Mouse (Mus musculus): ENCODE results near the gene Slc25a51.

Slc25a51 gene

GRCm38 (mm10) chr4:45411181-45411790, 2.7 kb upstream of the Slc25a51 start:
- 0 out of 2 replicates have a peak, but pooled peaks cover 12% of the 10 kb centered on the region for H3K27me3 ChIP-seq (ENCODE audit: insufficient read depth, low read length)
- no peaks in the 10 kb centered on the region for H3K36me3 ChIP-seq (ENCODE audit: insufficient read depth, low read length)
- TF ChIP-seq NANOG (IDR thresholded peaks at IDR 0.05; ENCODE audit: borderline replicate concordance, low read length) (no peak), POU5F1 (IDR thresholded peaks at IDR 0.05; ENCODE audit: borderline replicate concordance, low read length) (no peak), CTCF (conservative IDR thresholded peaks at IDR 0.05; ENCODE audit: low read length) (no peak)
- H3K4me3 ChIP-seq (replicated peaks; ENCODE audit: low read length): no peak overlapping the region
- H3K4me1 ChIP-seq (replicated peaks; ENCODE audit: low read depth, low read length): peaks cover 55% of the 10 kb centered on the region
- no peaks in the 10 kb centered on the region for H3K9me3 ChIP-seq (ENCODE audit: low read length)

- Histone ChIP-seq H3K27me3 (ENCODE audit: insufficient read depth, low read length) (0 out of 2 replicates have a peak, but pooled peaks cover 12% of the 10 kb centered on the region), H3K9me3 (ENCODE audit: low read length) (no peaks in the 10 kb centered on the region), H3K4me3 (replicated peaks; ENCODE audit: low read length) (peak overlapping the region; percentile 97), H3K36me3 (ENCODE audit: insufficient read depth, low read length) (peaks cover 10% of the 10 kb centered on the region), H3K4me1 (replicated peaks; ENCODE audit: low read depth, low read length) (peaks cover 52% of the 10 kb centered on the region)
- TF ChIP-seq CTCF (conservative IDR thresholded peaks at IDR 0.05; ENCODE audit: low read length) (no peak), POU5F1 (IDR thresholded peaks at IDR 0.05; ENCODE audit: borderline replicate concordance, low read length) (no peak), NANOG (IDR thresholded peaks at IDR 0.05; ENCODE audit: borderline replicate concordance, low read length) (no peak)
Measured at GRCm38 (mm10) chr4:45409270-45409669, 704 bp upstream of the Slc25a51 start.

GRCm38 (mm10) chr4:45407703-45408334, 747 bp downstream of the Slc25a51 start:
- Histone ChIP-seq H3K36me3 (ENCODE audit: insufficient read depth, low read length) (peaks cover 24% of the 10 kb centered on the region), H3K27me3 (ENCODE audit: insufficient read depth, low read length) (0 out of 2 replicates have a peak, but pooled peaks cover 8% of the 10 kb centered on the region), H3K4me3 (replicated peaks; ENCODE audit: low read length) (peak overlapping the region; percentile 97), H3K4me1 (replicated peaks; ENCODE audit: low read depth, low read length) (peaks cover 51% of the 10 kb centered on the region), H3K9me3 (ENCODE audit: low read length) (no peaks in the 10 kb centered on the region)
- TF ChIP-seq CTCF (conservative IDR thresholded peaks at IDR 0.05; ENCODE audit: low read length) (no peak), POU5F1 (IDR thresholded peaks at IDR 0.05; ENCODE audit: borderline replicate concordance, low read length) (no peak), NANOG (IDR thresholded peaks at IDR 0.05; ENCODE audit: borderline replicate concordance, low read length) (no peak)

- H3K36me3 ChIP-seq (ENCODE audit: insufficient read depth, low read length): peaks cover 30% of the 10 kb centered on the region
- no peaks in the 10 kb centered on the region for H3K9me3 ChIP-seq (ENCODE audit: low read length)
- H3K4me1 ChIP-seq (replicated peaks; ENCODE audit: low read depth, low read length): peaks cover 45% of the 10 kb centered on the region
- H3K27me3 ChIP-seq (ENCODE audit: insufficient read depth, low read length): 0 out of 2 replicates have a peak, but pooled peaks cover 8% of the 10 kb centered on the region
- TF ChIP-seq POU5F1 (IDR thresholded peaks at IDR 0.05; ENCODE audit: borderline replicate concordance, low read length): no peak
- TF ChIP-seq CTCF (conservative IDR thresholded peaks at IDR 0.05; ENCODE audit: low read length): no peak
- no peak for TF ChIP-seq NANOG (IDR thresholded peaks at IDR 0.05; ENCODE audit: borderline replicate concordance, low read length)
- H3K4me3 ChIP-seq (replicated peaks; ENCODE audit: low read length): peak overlapping the region; percentile 97
Measured at GRCm38 (mm10) chr4:45407001-45407702, 1.4 kb downstream of the Slc25a51 start.

GRCm38 (mm10) chr4:45406397-45406796, 2.2 kb downstream of the Slc25a51 start:
- Histone ChIP-seq H3K4me1 (replicated peaks; ENCODE audit: low read depth, low read length) (peaks cover 38% of the 10 kb centered on the region), H3K9me3 (ENCODE audit: low read length) (no peaks in the 10 kb centered on the region), H3K27me3 (ENCODE audit: insufficient read depth, low read length) (0 out of 2 replicates have a peak, but pooled peaks cover 3% of the 10 kb centered on the region), H3K36me3 (ENCODE audit: insufficient read depth, low read length) (peaks cover 36% of the 10 kb centered on the region), H3K4me3 (replicated peaks; ENCODE audit: low read length) (no peak overlapping the region)
- TF ChIP-seq POU5F1 (IDR thresholded peaks at IDR 0.05; ENCODE audit: borderline replicate concordance, low read length): no peak
- no peak for TF ChIP-seq CTCF (conservative IDR thresholded peaks at IDR 0.05; ENCODE audit: low read length)
- no peak for TF ChIP-seq NANOG (IDR thresholded peaks at IDR 0.05; ENCODE audit: borderline replicate concordance, low read length)

GRCm38 (mm10) chr4:45405315-45405714, 3.3 kb downstream of the Slc25a51 start:
- Histone ChIP-seq H3K36me3 (ENCODE audit: insufficient read depth, low read length) (peaks cover 42% of the 10 kb centered on the region), H3K9me3 (ENCODE audit: low read length) (no peaks in the 10 kb centered on the region), H3K27me3 (ENCODE audit: insufficient read depth, low read length) (no peaks in the 10 kb centered on the region), H3K4me3 (replicated peaks; ENCODE audit: low read length) (no peak overlapping the region), H3K4me1 (replicated peaks; ENCODE audit: low read depth, low read length) (peaks cover 38% of the 10 kb centered on the region)
- TF ChIP-seq NANOG (IDR thresholded peaks at IDR 0.05; ENCODE audit: borderline replicate concordance, low read length): no peak
- no peak for TF ChIP-seq CTCF (conservative IDR thresholded peaks at IDR 0.05; ENCODE audit: low read length)
- TF ChIP-seq POU5F1 (IDR thresholded peaks at IDR 0.05; ENCODE audit: borderline replicate concordance, low read length): no peak

- peaks cover 9% of the 10 kb centered on the region for H3K27me3 ChIP-seq (ENCODE audit: insufficient read depth, low read length)
- H3K4me3 ChIP-seq (replicated peaks; ENCODE audit: low read length): no peak overlapping the region
- no peaks in the 10 kb centered on the region for H3K9me3 ChIP-seq (ENCODE audit: low read length)
- H3K36me3 ChIP-seq (ENCODE audit: insufficient read depth, low read length): peaks cover 53% of the 10 kb centered on the region
- TF ChIP-seq CTCF (conservative IDR thresholded peaks at IDR 0.05; ENCODE audit: low read length) (no peak), POU5F1 (IDR thresholded peaks at IDR 0.05; ENCODE audit: borderline replicate concordance, low read length) (no peak), NANOG (IDR thresholded peaks at IDR 0.05; ENCODE audit: borderline replicate concordance, low read length) (no peak)
- H3K4me1 ChIP-seq (replicated peaks; ENCODE audit: low read depth, low read length): peaks cover 40% of the 10 kb centered on the region
Measured at GRCm38 (mm10) chr4:45404086-45404485, 4.5 kb downstream of the Slc25a51 start.

GRCm38 (mm10) chr4:45403499-45403878, 5.1 kb downstream of the Slc25a51 start:
- TF ChIP-seq NANOG (IDR thresholded peaks at IDR 0.05; ENCODE audit: borderline replicate concordance, low read length) (no peak), POU5F1 (IDR thresholded peaks at IDR 0.05; ENCODE audit: borderline replicate concordance, low read length) (no peak), CTCF (conservative IDR thresholded peaks at IDR 0.05; ENCODE audit: low read length) (no peak)
- Histone ChIP-seq H3K27me3 (ENCODE audit: insufficient read depth, low read length) (peaks cover 12% of the 10 kb centered on the region), H3K36me3 (ENCODE audit: insufficient read depth, low read length) (peaks cover 59% of the 10 kb centered on the region), H3K4me3 (replicated peaks; ENCODE audit: low read length) (no peak overlapping the region), H3K4me1 (replicated peaks; ENCODE audit: low read depth, low read length) (peaks cover 42% of the 10 kb centered on the region), H3K9me3 (ENCODE audit: low read length) (no peaks in the 10 kb centered on the region)

All from E14TG2a.4 (cell line).